Mouse (Mus musculus) lung, embryonic 14.5 days (tissue): ENCODE measurements at regions not wholly inside any gene's neighbourhood (a gene's known extent, or its start where the extent isn't known, plus 50 kb on each side); places are given as distances from the start of the nearest gene placed in this dataset.
"Not testable (repeated sequence)": the region's sequence is repeated elsewhere in the genome, so short reads cannot be mapped to it uniquely, and the experiment has no call there.

Experiments used
- ATAC-seq: fragments of 200-750 bp; cut with Nextera tagmentation; 2 replicates; pipeline ENCODE4 v1.8.0; 2017; ENCODE audit warnings: mild to moderate bottlenecking, moderate TSS enrichment, moderate library complexity; ENCODE audit not compliant: insufficient read depth
- DNase-seq: peaks from one replicate; pipeline ENCODE4 v3.0.0-alpha.2; 2015
- H3K27ac ChIP-seq: fragments of 300-500 bp; sonication (generic); 2 replicates; pipeline ENCODE4 v1.5.1; 2014; ENCODE audit warnings: low read depth, mild to moderate bottlenecking, moderate library complexity
- H3K27me3 ChIP-seq: fragments of 300-500 bp; sonication (generic); 2 replicates; pipeline ENCODE4 v1.6.1; 2014; ENCODE audit warnings: low read length, control low read depth; ENCODE audit not compliant: insufficient read depth
- H3K36me3 ChIP-seq: fragments of 300-500 bp; sonication (generic); 2 replicates; pipeline ENCODE4 v1.6.1; 2014; ENCODE audit warnings: control low read depth; ENCODE audit not compliant: insufficient read depth
- H3K4me1 ChIP-seq: fragments of 300-500 bp; sonication (generic); 2 replicates; pipeline ENCODE4 v1.6.1; 2014; ENCODE audit warnings: antibody characterized with exemption, control low read depth; ENCODE audit not compliant: insufficient read depth
- H3K4me2 ChIP-seq: fragments of 300-500 bp; sonication (generic); 2 replicates; pipeline ENCODE4 v1.6.1; 2014; ENCODE audit warnings: mild to moderate bottlenecking
- H3K4me3 ChIP-seq: fragments of 300-500 bp; sonication (generic); 2 replicates; pipeline ENCODE4 v1.5.1; 2014; ENCODE audit warnings: low read depth, low read length
- H3K9ac ChIP-seq: fragments of 300-500 bp; sonication (generic); 2 replicates; pipeline ENCODE4 v1.6.1; 2014
- H3K9me3 ChIP-seq: fragments of 300-500 bp; sonication (generic); 2 replicates; pipeline ENCODE4 v1.6.1; 2016; ENCODE audit warnings: low read depth, low read length, control low read depth
- CTCF ChIP-seq: IDR thresholded peaks from 2 replicates; pipeline ENCODE4 v1.5.1; 2016; ENCODE audit warnings: antibody characterized with exemption, low read depth
- WGBS: fragments of 180-500 bp; shearing (Covaris S2); extraction: QIAGEN DNeasy Blood & Tissue Kit; methylation state at CpG from one replicate; pipeline ENCODE4 v1.1.7; 2014; 5-methylcytosine and 5-hydroxymethylcytosine counted together

GRCm38 (mm10) chr10:118049330-118049729, 92.3 kb upstream of the Mdm1 start:
- ATAC-seq, result no peak
- H3K27ac ChIP-seq, result no peak overlapping the region
- H3K4me3 ChIP-seq, result no peak overlapping the region
- DNase-seq, result peak; percentile 14
- 84% methylated on average over 10 of the region's 10 CpGs for WGBS
- TF ChIP-seq CTCF, result no peak
- H3K4me2 ChIP-seq, result no peak overlapping the region
- no peaks in the 10 kb centered on the region for H3K4me1 ChIP-seq
- H3K9ac ChIP-seq, result no peak overlapping the region
- H3K36me3 ChIP-seq, result no peaks in the 10 kb centered on the region
- H3K9me3 ChIP-seq, result no peaks in the 10 kb centered on the region
- H3K27me3 ChIP-seq, result no peaks in the 10 kb centered on the region

DNA sequence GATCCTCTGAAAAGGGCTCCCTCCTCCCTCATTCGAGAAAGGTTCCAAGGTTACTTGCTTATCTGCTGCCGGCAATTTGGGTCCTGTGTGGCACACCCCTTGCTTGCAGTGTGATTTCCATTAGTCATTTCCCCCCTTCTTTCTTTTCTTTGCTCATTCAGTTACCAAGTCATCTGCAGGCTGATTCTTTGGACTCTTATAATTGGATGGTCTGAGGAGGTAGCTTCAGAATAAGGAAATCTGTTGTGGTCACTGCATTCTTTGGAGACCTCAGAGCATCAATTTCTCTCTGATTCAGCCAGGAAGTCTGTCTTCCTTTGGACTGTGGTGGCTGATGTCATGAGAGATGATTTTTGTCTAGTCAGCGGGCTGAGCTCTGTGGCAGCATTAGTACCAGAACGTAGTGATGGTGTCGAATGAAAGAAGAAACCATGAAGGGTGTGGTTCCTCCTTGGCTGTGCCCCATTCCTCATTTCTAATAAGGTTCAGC, 91.4 kb upstream of the Mdm1 start:
- no peak overlapping the region for H3K9ac ChIP-seq
- no peak for DNase-seq
- no peaks in the 10 kb centered on the region for H3K36me3 ChIP-seq
- H3K4me3 ChIP-seq, result no peak overlapping the region
- WGBS, result 62% methylated on average over 5 of the region's 5 CpGs
- TF ChIP-seq CTCF, result no peak
- no peaks in the 10 kb centered on the region for H3K9me3 ChIP-seq
- no peak for ATAC-seq
- H3K27ac ChIP-seq, result no peak overlapping the region
- no peaks in the 10 kb centered on the region for H3K4me1 ChIP-seq
- no peak overlapping the region for H3K4me2 ChIP-seq
- no peaks in the 10 kb centered on the region for H3K27me3 ChIP-seq

- no peak overlapping the region for H3K4me2 ChIP-seq
- H3K27ac ChIP-seq, result no peak overlapping the region
- no peaks in the 10 kb centered on the region for H3K27me3 ChIP-seq
- no peaks in the 10 kb centered on the region for H3K36me3 ChIP-seq
- no peak overlapping the region for H3K4me3 ChIP-seq
- ATAC-seq, result no peak
- no peak for DNase-seq
- H3K4me1 ChIP-seq, result 0 out of 2 replicates have a peak, but pooled peaks cover 2% of the 10 kb centered on the region
- TF ChIP-seq CTCF, result no peak
- H3K9ac ChIP-seq, result no peak overlapping the region
- H3K9me3 ChIP-seq, result no peaks in the 10 kb centered on the region
- 68% methylated on average over 11 of the region's 11 CpGs for WGBS
Measured at GRCm38 (mm10) chr10:118052042-118052441, 89.6 kb upstream of the Mdm1 start.

DNA sequence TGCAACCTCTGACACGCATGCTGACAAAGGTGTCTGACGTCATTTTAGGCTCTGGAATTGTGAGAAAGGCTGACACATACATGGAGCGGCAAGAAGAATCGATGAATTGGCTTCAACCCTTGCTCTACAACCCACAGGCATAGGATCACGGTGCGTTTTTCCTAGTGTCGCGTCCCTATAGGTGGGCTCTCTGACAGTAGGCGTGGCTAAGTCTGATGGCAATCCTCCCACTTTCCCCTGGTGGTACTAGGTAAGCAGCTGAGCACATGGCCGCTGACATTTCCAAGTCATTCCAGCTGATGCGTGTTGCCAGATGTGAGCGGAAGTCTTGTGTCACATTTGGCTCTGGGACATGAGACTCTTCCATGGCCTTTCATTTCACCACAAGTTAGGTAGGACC, 89.1 kb upstream of the Mdm1 start:
- no peak for DNase-seq
- no peaks in the 10 kb centered on the region for H3K27me3 ChIP-seq
- H3K9ac ChIP-seq, result no peak overlapping the region
- no peaks in the 10 kb centered on the region for H3K36me3 ChIP-seq
- WGBS, result 81% methylated on average over 12 of the region's 12 CpGs
- no peak for ATAC-seq
- no peak overlapping the region for H3K27ac ChIP-seq
- H3K4me2 ChIP-seq, result no peak overlapping the region
- H3K9me3 ChIP-seq, result no peaks in the 10 kb centered on the region
- TF ChIP-seq CTCF, result no peak
- 0 out of 2 replicates have a peak, but pooled peaks cover 3% of the 10 kb centered on the region for H3K4me1 ChIP-seq
- no peak overlapping the region for H3K4me3 ChIP-seq

GRCm38 (mm10) chr10:118053037-118053436, 88.6 kb upstream of the Mdm1 start:
- Histone ChIP-seq H3K27me3 (no peaks in the 10 kb centered on the region), H3K4me2 (no peak overlapping the region), H3K9ac (no peak overlapping the region), H3K4me1 (0 out of 2 replicates have a peak, but pooled peaks cover 3% of the 10 kb centered on the region), H3K9me3 (no peaks in the 10 kb centered on the region), H3K27ac (no peak overlapping the region), H3K36me3 (no peaks in the 10 kb centered on the region), H3K4me3 (no peak overlapping the region)
- TF ChIP-seq CTCF, result no peak
- WGBS, result 87% methylated on average over 5 of the region's 5 CpGs
- ATAC-seq, result no peak
- no peak for DNase-seq

- Histone ChIP-seq H3K4me1 (0 out of 2 replicates have a peak, but pooled peaks cover 3% of the 10 kb centered on the region), H3K9ac (no peak overlapping the region), H3K4me3 (no peak overlapping the region), H3K36me3 (no peaks in the 10 kb centered on the region), H3K27me3 (no peaks in the 10 kb centered on the region), H3K27ac (no peak overlapping the region), H3K4me2 (0 out of 2 replicates have a peak overlapping the region, but pooled peaks have one; percentile 6), H3K9me3 (no peaks in the 10 kb centered on the region)
- TF ChIP-seq CTCF, result no peak
- 33% methylated on average over 9 of the region's 9 CpGs for WGBS
- peak; percentile 58; the same call in 1 of the 2 replicates for ATAC-seq
- peak; percentile 61 for DNase-seq
Measured at GRCm38 (mm10) chr10:118056789-118057271, 84.8 kb upstream of the Mdm1 start.

GRCm38 (mm10) chr10:118057516-118057915, 84.1 kb upstream of the Mdm1 start:
- DNase-seq (no peak), ATAC-seq (no peak)
- no peak overlapping the region for H3K4me3 ChIP-seq
- no peak overlapping the region for H3K27ac ChIP-seq
- no peaks in the 10 kb centered on the region for H3K9me3 ChIP-seq
- H3K36me3 ChIP-seq, result no peaks in the 10 kb centered on the region
- H3K4me1 ChIP-seq, result 0 out of 2 replicates have a peak, but pooled peaks cover 3% of the 10 kb centered on the region
- WGBS, result 65% methylated on average over 3 of the region's 3 CpGs
- H3K4me2 ChIP-seq, result no peak overlapping the region
- TF ChIP-seq CTCF, result no peak
- no peak overlapping the region for H3K9ac ChIP-seq
- no peaks in the 10 kb centered on the region for H3K27me3 ChIP-seq

DNA sequence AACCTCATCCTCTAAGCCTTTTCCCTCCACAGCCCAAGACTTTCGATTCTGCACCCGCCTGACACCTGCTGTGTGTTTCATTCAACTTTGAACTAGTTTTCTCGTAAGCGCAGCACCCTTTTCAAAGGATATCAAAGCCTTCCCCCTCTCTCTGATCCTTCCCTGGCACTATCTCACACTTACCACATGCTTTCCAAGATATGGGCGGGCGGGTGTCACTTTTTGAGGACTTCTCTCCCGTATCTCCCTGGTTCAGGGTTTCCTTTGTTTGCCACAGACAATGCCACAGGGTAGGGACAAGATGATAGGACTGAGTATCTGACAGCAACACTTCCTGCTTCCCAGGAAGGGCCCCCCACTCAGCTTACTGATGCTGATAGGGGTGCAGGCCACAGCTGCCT, 76.8 kb upstream of the Mdm1 start:
- H3K4me1 ChIP-seq, result no peaks in the 10 kb centered on the region
- H3K36me3 ChIP-seq, result no peaks in the 10 kb centered on the region
- ATAC-seq (no peak; the same call in 1 of the 2 replicates), DNase-seq (no peak)
- H3K4me3 ChIP-seq, result no peak overlapping the region
- WGBS, result 50% methylated on average over 7 of the region's 7 CpGs
- TF ChIP-seq CTCF, result no peak
- no peaks in the 10 kb centered on the region for H3K27me3 ChIP-seq
- H3K27ac ChIP-seq, result no peak overlapping the region
- H3K9ac ChIP-seq, result no peak overlapping the region
- no peaks in the 10 kb centered on the region for H3K9me3 ChIP-seq
- H3K4me2 ChIP-seq, result no peak overlapping the region

DNA sequence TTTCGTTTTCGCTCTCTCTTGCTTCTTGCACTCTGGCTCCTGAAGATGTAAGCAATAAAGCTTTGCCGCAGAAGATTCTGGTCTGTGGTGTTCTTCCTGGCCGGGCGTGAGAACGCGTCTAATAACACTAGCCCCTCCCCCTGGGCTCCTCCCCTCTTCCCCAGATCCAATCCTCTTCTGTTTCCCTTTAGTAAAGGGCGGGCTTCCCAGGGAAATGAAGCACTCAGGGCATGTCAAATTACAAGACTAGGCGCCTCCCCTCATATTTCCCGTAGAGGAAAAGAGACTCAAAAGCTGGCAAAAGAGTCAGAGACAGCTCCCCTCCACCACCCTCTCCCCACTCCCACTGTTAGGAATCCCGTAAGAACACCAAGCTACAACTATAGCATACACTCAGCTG, 65.3 kb upstream of the Mdm1 start:
- whole genome bisulfite sequencing, result 93% methylated on average over 9 of the region's 11 CpGs
- not testable (repeated sequence) for DNase-seq, H3K36me3 ChIP-seq, H3K27ac ChIP-seq, ATAC-seq, H3K9ac ChIP-seq, H3K27me3 ChIP-seq, H3K4me1 ChIP-seq, H3K4me3 ChIP-seq, H3K4me2 ChIP-seq, H3K9me3 ChIP-seq
